Mouse (Mus musculus) thymus, adult 2 months (tissue): ENCODE data around the gene Efcab12. TPM values are rescaled to one million over a fixed set of nuclear protein-coding genes. Genes with fewer than 3 reads are reported as not detected.

Experiments
- DNase-seq: peaks from one replicate; pipeline ENCODE4 v3.0.0; 2021
- H3K27ac ChIP-seq: fragments of 200-500 bp; 2 replicates; pipeline ENCODE4 v1.5.1; 2012; ENCODE audit warnings: low read length, control low read depth; ENCODE audit not compliant: control insufficient read depth, insufficient read depth
- H3K27me3 ChIP-seq: fragments of 200-500 bp; 2 replicates; pipeline ENCODE4 v1.6.1; 2012; ENCODE audit warnings: mild to moderate bottlenecking, low read length, moderate library complexity, mixed read lengths; ENCODE audit not compliant: control insufficient read depth, insufficient read depth
- H3K36me3 ChIP-seq: fragments of 200-500 bp; 2 replicates; pipeline ENCODE4 v1.6.1; 2012; ENCODE audit warnings: mild to moderate bottlenecking, low read length, moderate library complexity; ENCODE audit not compliant: control insufficient read depth, insufficient read depth
- H3K4me1 ChIP-seq: fragments of 200-500 bp; replicated peaks from 2 replicates; pipeline ENCODE4 v1.6.1; 2012; ENCODE audit warnings: low read length; ENCODE audit not compliant: control insufficient read depth, insufficient read depth
- H3K4me3 ChIP-seq: fragments of 200-500 bp; 2 replicates; pipeline ENCODE4 v1.5.1; 2012; ENCODE audit warnings: mild to moderate bottlenecking, low read length, control low read depth, moderate library complexity; ENCODE audit not compliant: control insufficient read depth, insufficient read depth
- CTCF ChIP-seq: fragments of 200-500 bp; IDR thresholded peaks from 2 replicates; pipeline ENCODE4 v1.5.1; 2012; ENCODE audit warnings: mild to moderate bottlenecking, control low read depth, low read length, moderate library complexity, borderline replicate concordance; ENCODE audit not compliant: control insufficient read depth, poor library complexity, insufficient read depth; ENCODE audit errors: extremely low read depth
- POLR2A ChIP-seq: fragments of 200-500 bp; IDR thresholded peaks from 2 replicates; pipeline ENCODE4 v1.6.1; 2012; ENCODE audit warnings: mild to moderate bottlenecking, low read length, control low read depth, moderate library complexity; ENCODE audit not compliant: control insufficient read depth, poor library complexity, insufficient read depth; ENCODE audit errors: extremely low read depth
- WGBS: fragments of 180-500 bp; shearing (Covaris S2); methylation state at CpG from one replicate; pipeline ENCODE4 v1.1.7; 2018; 5-methylcytosine and 5-hydroxymethylcytosine counted together
- polyA plus RNA-seq: library from polyadenylated mRNA; depleted of rRNA; stranded (reverse); fragments of >200 nt; gene quantifications from 2 replicates; pipeline ENCODE4 v1.2.3, GENCODE M21; 2012

Efcab12 gene
- polyA plus RNA-seq, 1 experiment: 0.46 TPM

DNA sequence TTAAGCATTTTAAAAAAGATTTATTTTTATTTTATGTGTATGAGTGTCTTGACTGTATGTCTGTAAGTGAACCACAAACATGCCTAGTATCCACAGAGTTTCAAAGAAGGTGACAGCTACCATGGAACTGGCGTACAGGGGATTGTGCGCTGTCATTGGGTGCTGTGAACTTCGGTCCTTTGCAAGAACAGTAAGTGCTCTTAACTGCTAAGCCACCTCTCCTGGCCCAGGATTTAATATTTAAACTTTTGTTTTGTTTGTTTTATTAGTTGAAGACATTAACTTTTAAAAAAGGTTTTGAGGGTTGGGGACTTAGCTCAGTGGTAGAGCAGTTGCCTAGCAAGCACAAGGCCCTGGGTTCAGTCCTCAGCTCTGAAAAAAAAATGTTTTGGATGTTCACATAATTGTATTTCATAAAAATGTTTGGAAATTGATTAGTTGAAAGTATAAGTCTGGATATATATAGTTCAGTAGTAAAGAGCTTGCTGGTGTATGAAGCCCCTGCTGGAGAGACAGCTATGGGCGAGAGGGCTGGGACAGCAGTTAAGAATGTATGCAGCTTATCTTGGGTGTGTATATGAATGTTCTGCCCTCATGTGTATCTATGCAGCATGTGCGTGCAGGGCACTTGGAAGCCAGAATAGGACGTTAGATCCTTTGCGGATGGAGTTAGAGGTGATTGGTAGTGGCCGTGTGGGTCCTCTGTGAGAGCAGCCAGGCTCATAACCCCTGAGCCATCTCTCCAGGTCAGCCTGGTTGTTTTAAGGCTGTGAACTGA is 16.8 kb downstream of the Efcab12 start:
- H3K4me3 ChIP-seq: no peak overlapping the region
- H3K4me1 ChIP-seq: no peaks in the 10 kb centered on the region; the same call in 1 of the 2 replicates
- no peak overlapping the region for H3K27ac ChIP-seq
- WGBS: 94% methylated on average over 8 of the region's 8 CpGs
- DNase-seq: no peak
- TF ChIP-seq CTCF (no peak), POLR2A (no peak)
- H3K36me3 ChIP-seq: no peaks in the 10 kb centered on the region
- H3K27me3 ChIP-seq: no peaks in the 10 kb centered on the region

- DNase-seq: no peak
- no peaks in the 10 kb centered on the region; the same call in 1 of the 2 replicates for H3K4me1 ChIP-seq
- no peaks in the 10 kb centered on the region for H3K27me3 ChIP-seq
- H3K27ac ChIP-seq: no peak overlapping the region
- H3K36me3 ChIP-seq: no peaks in the 10 kb centered on the region
- 92% methylated on average over 2 of the region's 2 CpGs for WGBS
- no peak overlapping the region for H3K4me3 ChIP-seq
- TF ChIP-seq CTCF (no peak), POLR2A (no peak)
Observed at GRCm38 (mm10) chr6:115818129-115818528, 20.1 kb downstream of the Efcab12 start.

- Histone ChIP-seq H3K36me3 (no peaks in the 10 kb centered on the region), H3K27me3 (no peaks in the 10 kb centered on the region), H3K27ac (no peak overlapping the region), H3K4me1 (no peaks in the 10 kb centered on the region; the same call in 1 of the 2 replicates), H3K4me3 (no peak overlapping the region)
- 83% methylated on average over 4 of the region's 4 CpGs for WGBS
- no peak for TF ChIP-seq POLR2A
- no peak for TF ChIP-seq CTCF
- DNase-seq: no peak
Observed at GRCm38 (mm10) chr6:115815041-115815440, 23.2 kb downstream of the Efcab12 start.

DNA sequence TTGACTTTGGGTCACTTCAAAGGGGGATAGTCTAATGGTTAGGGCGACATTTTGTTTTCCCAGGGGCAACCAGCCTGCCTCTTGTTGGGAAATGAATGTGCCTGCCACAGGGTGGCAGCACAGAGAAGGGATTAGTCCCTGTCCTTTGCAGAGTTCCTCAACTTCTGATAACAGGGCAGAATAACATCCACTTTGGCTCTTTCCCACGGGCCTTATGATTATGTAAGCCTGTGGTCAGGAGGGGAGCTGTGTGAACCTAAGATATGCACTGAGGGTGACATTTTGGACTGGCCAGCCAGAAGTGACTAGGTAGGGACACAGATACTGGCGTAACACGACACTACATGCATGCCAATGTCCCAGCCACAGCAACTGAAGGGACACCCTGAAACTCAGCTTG is 24.1 kb downstream of the Efcab12 start:
- DNase-seq: peak; percentile 52
- no peaks in the 10 kb centered on the region for H3K36me3 ChIP-seq
- no peak overlapping the region for H3K4me3 ChIP-seq
- 48% methylated on average over 4 of the region's 4 CpGs for WGBS
- no peaks in the 10 kb centered on the region; the same call in 1 of the 2 replicates for H3K4me1 ChIP-seq
- H3K27ac ChIP-seq: no peak overlapping the region
- no peaks in the 10 kb centered on the region for H3K27me3 ChIP-seq
- no peak for TF ChIP-seq POLR2A
- TF ChIP-seq CTCF: no peak

DNA sequence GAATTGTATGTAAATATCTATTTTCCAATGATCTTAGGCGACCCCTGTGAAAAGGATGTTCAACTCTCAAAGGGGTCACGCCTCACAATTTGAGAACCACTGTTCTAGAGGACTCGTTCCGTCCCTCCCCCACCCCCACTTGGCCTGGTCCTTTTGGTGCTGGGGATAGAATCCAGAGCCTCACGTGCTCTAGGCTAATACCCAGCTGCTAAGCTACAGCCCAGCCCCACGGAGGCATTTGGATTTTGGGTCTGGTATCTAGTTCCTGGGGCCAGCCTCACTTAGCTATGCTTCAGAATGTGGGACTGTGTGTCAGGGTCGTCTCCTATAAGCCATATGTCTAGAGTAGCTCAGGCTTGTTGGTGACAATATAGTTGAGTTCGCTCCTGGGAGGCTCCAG is 26.6 kb downstream of the Efcab12 start:
- peaks cover 9% of the 10 kb centered on the region for H3K36me3 ChIP-seq
- no peaks in the 10 kb centered on the region for H3K27me3 ChIP-seq
- 93% methylated on average over 8 of the region's 8 CpGs for WGBS
- no peak for TF ChIP-seq POLR2A
- no peak for TF ChIP-seq CTCF
- H3K27ac ChIP-seq: no peak overlapping the region
- no peak overlapping the region for H3K4me3 ChIP-seq
- DNase-seq: no peak
- H3K4me1 ChIP-seq: peaks cover 8% of the 10 kb centered on the region

- Histone ChIP-seq H3K4me3 (peak within 1 kb of the TSS; percentile 76), H3K27ac (no peak within 1 kb of the TSS), H3K4me1 (peaks cover 10% of the 10 kb centered on the region), H3K27me3 (no peaks in the 10 kb centered on the region), H3K36me3 (peaks cover 32% of the 10 kb centered on the region)
- peak; percentile 84 for DNase-seq
- TF ChIP-seq CTCF (no peak), POLR2A (peak; percentile 73)
- WGBS: under 1% methylated on average over 47 of the region's 47 CpGs
Observed at GRCm38 (mm10) chr6:115808488-115809231, 29.6 kb downstream of the Efcab12 start, which contains the start of gene Rpl32. Gene Rpl32, minus strand, starts transcription at chr6:115808747.
